Mouse (Mus musculus) olfactory bulb, adult 2 months (tissue): Measurements from ENCODE around the gene Ctnna2. TPM values are rescaled to one million over a fixed set of nuclear protein-coding genes. Genes with fewer than 3 reads are reported as not detected.

Experiments
- H3K27ac ChIP-seq: fragments of 200-500 bp; 2 replicates; pipeline ENCODE4 v1.5.1; 2012; ENCODE audit warnings: low read depth, low read length; ENCODE audit not compliant: insufficient read depth
- H3K4me1 ChIP-seq: fragments of 200-500 bp; 2 replicates; pipeline ENCODE4 v1.6.1; 2012; ENCODE audit warnings: low read length; ENCODE audit not compliant: control insufficient read depth, insufficient read depth
- H3K4me3 ChIP-seq: fragments of 200-500 bp; 2 replicates; pipeline ENCODE4 v1.5.1; 2012; ENCODE audit warnings: mild to moderate bottlenecking, low read depth, low read length, moderate library complexity; ENCODE audit not compliant: insufficient read depth
- CTCF ChIP-seq: fragments of 200-500 bp; IDR thresholded peaks from 2 replicates; pipeline ENCODE4 v1.5.1; 2012; ENCODE audit warnings: low read depth, mild to moderate bottlenecking, low read length, moderate library complexity; ENCODE audit not compliant: insufficient read depth
- POLR2A ChIP-seq: fragments of 200-500 bp; IDR thresholded peaks from 2 replicates; pipeline ENCODE4 v1.6.1; 2012; ENCODE audit warnings: mild to moderate bottlenecking, low read depth, low read length, moderate library complexity; ENCODE audit not compliant: insufficient read depth
- WGBS: fragments of 180-500 bp; shearing (Covaris S2); methylation state at CpG from one replicate; pipeline ENCODE4 v1.1.7; 2018; 5-methylcytosine and 5-hydroxymethylcytosine counted together
- polyA plus RNA-seq: library from polyadenylated mRNA; stranded (reverse); fragments of >200 nt; gene quantifications from 2 replicates; pipeline ENCODE4 v1.2.4, GENCODE M21; 2012; ENCODE audit warnings: low replicate concordance; ENCODE audit not compliant: missing spikeins, insufficient read depth, insufficient read length

Gene Ctnna2
- polyA plus RNA-seq, 1 experiment, result not detected

DNA sequence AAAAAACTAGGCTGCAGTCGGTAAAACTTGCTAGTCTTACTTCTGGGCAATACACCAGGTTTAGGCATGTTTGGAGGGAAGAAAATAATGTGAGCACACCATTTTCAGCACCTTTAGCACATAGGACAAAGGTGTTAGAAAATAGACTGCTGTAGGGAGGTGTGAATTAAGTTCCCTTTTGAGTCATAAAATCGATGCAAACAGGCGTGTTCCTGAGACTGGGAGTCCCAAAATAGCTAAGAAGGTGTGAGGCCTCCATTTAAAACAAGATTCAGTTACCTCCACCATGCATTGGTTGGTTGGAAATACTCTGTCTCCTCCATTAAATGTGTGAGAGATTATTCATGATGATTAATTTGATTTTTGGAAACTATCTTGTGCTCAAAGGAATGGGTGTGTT, 50.1 kb downstream of the Ctnna2 start:
- no peak overlapping the region for H3K4me3 ChIP-seq
- H3K27ac ChIP-seq, result no peak overlapping the region
- 82% methylated on average over 3 of the region's 3 CpGs for WGBS
- H3K4me1 ChIP-seq, result no peaks in the 10 kb centered on the region
- no peak for TF ChIP-seq POLR2A
- TF ChIP-seq CTCF, result no peak

DNA sequence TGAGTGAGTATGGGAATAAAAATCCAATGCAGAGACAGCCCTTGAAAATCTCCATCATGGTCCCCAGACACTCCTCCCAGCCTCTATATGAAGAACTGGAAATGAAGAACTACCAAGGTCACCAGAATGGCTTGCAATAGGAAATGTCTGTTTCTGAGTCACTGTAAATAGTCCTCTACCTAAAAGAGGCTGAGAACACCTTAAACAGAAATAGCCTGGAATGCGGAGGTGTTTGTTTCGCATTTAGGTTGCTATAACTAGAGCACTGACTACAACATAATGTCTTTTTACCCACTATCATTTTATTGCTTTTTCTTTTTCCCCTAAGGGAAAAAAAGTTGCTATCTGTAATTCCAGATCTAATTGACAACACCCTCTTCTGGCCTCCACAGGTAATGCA, 106.3 kb downstream of the Ctnna2 start:
- Histone ChIP-seq H3K4me1 (no peaks in the 10 kb centered on the region), H3K4me3 (no peak overlapping the region), H3K27ac (no peak overlapping the region)
- TF ChIP-seq CTCF (no peak), POLR2A (no peak)
- WGBS, result 86% methylated on average over 2 of the region's 2 CpGs

DNA sequence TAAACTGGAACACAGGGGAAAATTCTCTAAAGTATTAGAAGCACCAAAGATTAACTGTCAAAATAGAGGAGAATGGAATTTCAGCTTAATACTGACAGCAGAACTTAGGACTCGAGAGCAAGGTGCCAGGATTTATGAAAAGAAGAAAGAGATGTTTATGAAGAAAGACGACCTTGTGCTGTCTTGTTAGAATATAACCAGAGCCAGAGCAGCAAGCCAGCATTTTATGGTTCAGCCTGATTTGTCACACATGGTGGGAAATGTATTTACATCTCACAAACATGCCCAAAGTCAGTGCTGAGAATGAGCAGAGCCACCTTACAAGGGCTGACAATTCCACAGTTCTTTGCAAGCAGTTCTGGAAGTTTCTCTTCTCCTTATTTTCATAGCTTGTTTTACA, 110.2 kb downstream of the Ctnna2 start:
- TF ChIP-seq CTCF (no peak), POLR2A (no peak)
- H3K27ac ChIP-seq, result no peak overlapping the region
- WGBS, result 73% methylated on average over 2 of the region's 2 CpGs
- H3K4me3 ChIP-seq, result no peak overlapping the region
- no peaks in the 10 kb centered on the region for H3K4me1 ChIP-seq

DNA sequence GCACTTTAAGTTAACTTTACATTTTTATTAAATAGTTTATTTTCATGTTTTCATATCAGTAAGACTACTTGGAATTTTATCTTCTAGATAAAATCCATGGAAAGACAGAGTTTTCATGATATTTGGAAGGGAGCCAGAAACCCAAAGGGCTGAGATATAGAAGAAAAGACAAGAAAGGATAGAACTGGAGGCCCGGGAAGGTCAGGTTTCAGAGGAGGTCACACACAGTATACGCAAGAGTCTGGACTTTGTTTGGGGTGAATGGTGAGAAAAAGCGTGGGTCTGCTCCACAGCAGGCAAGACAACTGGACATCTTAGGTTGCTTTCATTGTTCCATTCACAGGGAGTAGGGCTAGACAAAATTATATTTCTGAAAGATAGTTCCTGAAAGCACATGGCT, 111.4 kb downstream of the Ctnna2 start:
- H3K27ac ChIP-seq, result no peak overlapping the region
- H3K4me1 ChIP-seq, result no peaks in the 10 kb centered on the region
- WGBS, result 81% methylated on average over 3 of the region's 3 CpGs
- H3K4me3 ChIP-seq, result no peak overlapping the region
- no peak for TF ChIP-seq POLR2A

DNA sequence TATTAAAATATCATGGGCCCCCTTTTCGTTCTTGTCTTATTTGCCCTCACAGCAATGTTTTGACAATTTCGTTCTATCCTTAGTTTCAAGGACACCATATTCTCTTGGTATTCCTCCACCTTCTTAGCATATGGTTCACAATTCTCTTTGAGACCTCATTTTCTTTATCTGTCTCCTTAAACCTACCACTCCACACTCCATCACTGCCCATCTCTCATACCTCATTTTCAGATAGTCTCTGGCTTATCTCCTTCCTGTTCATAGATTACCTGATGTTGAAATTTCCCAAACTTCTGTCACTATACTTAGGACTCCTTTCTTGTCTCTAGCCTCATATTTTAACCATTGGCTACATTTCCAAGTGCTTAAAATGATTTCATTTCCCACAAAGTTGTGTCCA, 116.1 kb downstream of the Ctnna2 start:
- TF ChIP-seq CTCF (no peak), POLR2A (no peak)
- 80% methylated on average over 2 of the region's 2 CpGs for WGBS
- H3K27ac ChIP-seq, result no peak overlapping the region
- H3K4me1 ChIP-seq, result no peaks in the 10 kb centered on the region
- no peak overlapping the region for H3K4me3 ChIP-seq

DNA sequence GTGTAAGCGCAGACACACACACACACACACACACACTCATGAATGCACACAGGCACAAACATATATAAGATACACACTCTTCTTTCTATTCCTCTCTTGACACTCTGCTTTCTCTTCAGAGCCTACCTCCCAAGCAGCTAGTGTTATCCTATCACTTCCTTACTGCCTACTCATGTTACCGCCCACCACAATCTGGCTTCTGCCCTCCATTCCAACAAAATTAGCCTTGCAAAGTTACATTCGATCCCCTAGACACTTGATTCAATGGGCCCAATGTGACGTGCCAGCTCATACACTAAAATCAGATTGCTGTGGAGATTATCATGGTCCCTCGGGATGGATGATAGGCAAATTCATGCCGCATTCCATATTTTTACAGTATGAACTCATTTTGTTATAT, 116.7 kb downstream of the Ctnna2 start:
- no peaks in the 10 kb centered on the region for H3K4me1 ChIP-seq
- H3K27ac ChIP-seq, result no peak overlapping the region
- no peak overlapping the region for H3K4me3 ChIP-seq
- 75% methylated on average over 6 of the region's 6 CpGs for WGBS
- no peak for TF ChIP-seq CTCF
- TF ChIP-seq POLR2A, result no peak

DNA sequence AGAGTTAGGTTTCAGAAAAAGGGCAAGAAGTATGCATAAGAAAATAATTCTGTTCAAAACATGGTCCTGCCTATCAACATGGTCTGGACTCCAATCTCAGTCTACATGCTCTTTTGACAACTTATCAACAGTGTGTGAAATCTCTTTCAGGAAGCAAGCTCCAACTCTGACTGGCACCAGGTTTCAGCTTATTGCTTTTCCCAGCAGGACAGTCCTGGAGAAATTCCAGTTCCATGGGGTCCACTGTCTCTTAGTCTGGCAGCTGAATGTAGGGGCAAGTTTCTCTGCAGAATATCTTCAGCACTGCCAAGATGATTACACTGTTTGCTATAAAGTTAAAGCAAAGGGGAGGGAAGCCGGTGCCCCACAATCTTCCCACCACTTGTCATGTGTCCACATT, 130.1 kb downstream of the Ctnna2 start:
- TF ChIP-seq CTCF (no peak), POLR2A (no peak)
- Histone ChIP-seq H3K4me1 (no peaks in the 10 kb centered on the region), H3K27ac (no peak overlapping the region; the same call in 1 of the 2 replicates), H3K4me3 (no peak overlapping the region)
- WGBS, result 45% methylated on average over 1 of the region's 1 CpGs

DNA sequence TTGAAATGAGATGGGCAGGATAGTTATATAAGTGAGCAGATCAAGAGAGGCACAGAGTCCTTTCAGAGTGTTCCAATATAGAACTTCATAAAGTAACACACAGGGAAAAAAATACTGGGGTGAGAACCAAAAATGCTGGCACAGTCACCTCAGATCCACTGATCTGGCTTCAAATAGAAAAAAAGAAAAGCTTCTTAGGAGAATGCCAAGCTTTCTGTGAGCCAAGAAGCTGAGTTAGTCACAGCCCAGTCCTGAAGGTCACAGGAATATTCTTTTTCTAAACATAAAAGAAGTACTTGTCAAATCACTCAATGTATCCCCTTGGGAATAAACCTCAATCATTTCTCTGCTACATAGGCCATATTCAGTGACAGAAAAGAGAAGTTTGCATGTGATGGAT, 130.7 kb downstream of the Ctnna2 start:
- no peak for TF ChIP-seq CTCF
- TF ChIP-seq POLR2A, result no peak
- Histone ChIP-seq H3K27ac (no peak overlapping the region; the same call in 1 of the 2 replicates), H3K4me3 (no peak overlapping the region), H3K4me1 (no peaks in the 10 kb centered on the region)

DNA sequence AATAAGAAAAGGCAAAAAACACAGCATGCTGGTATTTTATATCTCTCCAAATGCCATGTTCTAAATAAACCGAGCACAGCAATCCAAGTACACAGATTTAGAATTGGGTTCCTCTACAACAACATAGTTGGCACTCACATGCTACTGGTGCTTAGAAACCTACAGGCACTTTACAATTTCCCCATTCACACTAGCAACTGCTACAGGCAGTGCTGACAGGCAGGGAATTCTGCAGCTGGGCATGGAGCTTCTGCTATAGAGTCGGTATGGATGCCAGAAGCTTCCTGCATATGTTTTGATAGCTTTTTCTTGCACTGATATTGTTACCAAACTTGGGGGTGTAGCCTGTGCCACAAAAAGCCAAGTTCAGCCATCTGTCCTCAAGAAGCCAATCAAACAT, 131.8 kb downstream of the Ctnna2 start:
- TF ChIP-seq CTCF (no peak), POLR2A (no peak)
- WGBS, result 37% methylated on average over 2 of the region's 2 CpGs
- Histone ChIP-seq H3K4me1 (no peaks in the 10 kb centered on the region), H3K4me3 (no peak overlapping the region), H3K27ac (no peak overlapping the region)

DNA sequence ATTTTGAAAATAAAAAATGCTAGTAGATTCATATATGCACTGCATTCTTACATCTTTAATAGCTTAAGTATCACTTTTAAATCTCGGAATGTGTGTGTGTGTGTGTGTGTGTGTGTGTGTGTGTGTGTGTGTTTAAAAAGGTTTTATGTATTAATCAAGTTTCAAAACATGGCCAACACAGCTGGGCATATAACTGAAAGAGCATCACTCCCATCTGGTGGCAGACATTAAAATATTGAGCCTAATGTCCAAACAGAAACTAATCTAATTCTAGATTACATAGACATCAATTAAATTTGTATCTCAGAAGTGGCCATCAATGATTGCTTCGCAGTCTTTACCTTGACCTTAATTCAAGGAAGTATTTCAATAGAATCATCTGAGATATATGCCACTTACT, 140.4 kb downstream of the Ctnna2 start:
- Histone ChIP-seq H3K4me3 (no peak overlapping the region), H3K27ac (no peak overlapping the region), H3K4me1 (no peaks in the 10 kb centered on the region)
- no peak for TF ChIP-seq CTCF
- TF ChIP-seq POLR2A, result no peak
- 87% methylated on average over 2 of the region's 2 CpGs for WGBS
